Mouse (Mus musculus): ENCODE data around the gene Fhl3. TPM values are rescaled to one million over a fixed set of nuclear protein-coding genes. Genes with fewer than 3 reads are reported as not detected.
A peak's percentile ranks its signal among the peaks of the same experiment; 100 is the strongest.
"Not testable (repeated sequence)": the region's sequence is repeated elsewhere in the genome, so short reads cannot be mapped to it uniquely, and the experiment has no call there.

The Fhl3 gene
- polyA plus RNA-seq, 1 experiment from 2014 or later, result 9.4 TPM

- DNase-seq (ENCODE audit: low spot score) (peak; percentile 85), ATAC-seq (replicated peaks; ENCODE audit: low FRiP score, low read depth) (no peak)
- H3K36me3 ChIP-seq (ENCODE audit: insufficient read depth, low read length), result peaks cover under 1% of the 10 kb centered on the region; the same call in 1 of the 2 replicates
- no peaks in the 10 kb centered on the region for H3K9me3 ChIP-seq (replicated peaks; ENCODE audit: low read length)
- no peak overlapping the region for H3K4me2 ChIP-seq (ENCODE audit: low read length)
- no peaks in the 10 kb centered on the region for H3K27me3 ChIP-seq (ENCODE audit: insufficient read depth, low read length)
- H3K27ac ChIP-seq, result no peak overlapping the region
- H3K4me3 ChIP-seq (replicated peaks; ENCODE audit: low read depth, low read length), result no peak overlapping the region
- TF ChIP-seq CTCF (IDR thresholded peaks at IDR 0.05; ENCODE audit: low read depth), result peak; percentile 76
- 9% methylated on average over 5 of the region's 5 CpGs for WGBS
- peaks cover 12% of the 10 kb centered on the region; the same call in 1 of the 2 replicates for H3K4me1 ChIP-seq (replicated peaks; ENCODE audit: insufficient read depth, low read length)
- H3K9ac ChIP-seq (ENCODE audit: low read depth, low read length), result no peak overlapping the region
These were observed 10.3 kb downstream of the Fhl3 start for GRCm38 (mm10) chr4:124710776-124711291.

GRCm38 (mm10) chr4:124712618-124713017 is 12.1 kb downstream of the Fhl3 start:
- H3K9ac ChIP-seq (ENCODE audit: low read depth, low read length), result no peak overlapping the region
- peaks cover 6% of the 10 kb centered on the region; the same call in 1 of the 2 replicates for H3K36me3 ChIP-seq (ENCODE audit: insufficient read depth, low read length)
- no peak for TF ChIP-seq CTCF (IDR thresholded peaks at IDR 0.05; ENCODE audit: low read depth)
- peaks cover 12% of the 10 kb centered on the region; the same call in 1 of the 2 replicates for H3K4me1 ChIP-seq (replicated peaks; ENCODE audit: insufficient read depth, low read length)
- H3K4me3 ChIP-seq (replicated peaks; ENCODE audit: low read depth, low read length), result no peak overlapping the region
- H3K4me2 ChIP-seq (ENCODE audit: low read length), result no peak overlapping the region
- H3K27me3 ChIP-seq (ENCODE audit: insufficient read depth, low read length), result no peaks in the 10 kb centered on the region
- H3K27ac ChIP-seq, result no peak overlapping the region
- 81% methylated on average over 6 of the region's 6 CpGs for whole genome bisulfite sequencing
- H3K9me3 ChIP-seq (replicated peaks; ENCODE audit: low read length), result no peaks in the 10 kb centered on the region
- DNase-seq (ENCODE audit: low spot score) (no peak), ATAC-seq (replicated peaks; ENCODE audit: low FRiP score, low read depth) (no peak)

GRCm38 (mm10) chr4:124713850-124714249 is 13.3 kb downstream of the Fhl3 start:
- not testable (repeated sequence) for H3K9ac ChIP-seq (ENCODE audit: low read depth, low read length); DNase-seq (ENCODE audit: low spot score); H3K27me3 ChIP-seq (ENCODE audit: insufficient read depth, low read length); H3K27ac ChIP-seq; H3K4me3 ChIP-seq (replicated peaks; ENCODE audit: low read depth, low read length); H3K9me3 ChIP-seq (replicated peaks; ENCODE audit: low read length); H3K4me2 ChIP-seq (ENCODE audit: low read length); ATAC-seq (replicated peaks; ENCODE audit: low FRiP score, low read depth)
- 70% methylated on average over 5 of the region's 5 CpGs for WGBS
- Histone ChIP-seq H3K36me3 (ENCODE audit: insufficient read depth, low read length) (peaks cover 16% of the 10 kb centered on the region), H3K4me1 (replicated peaks; ENCODE audit: insufficient read depth, low read length) (peaks cover 12% of the 10 kb centered on the region; the same call in 1 of the 2 replicates)

GRCm38 (mm10) chr4:124714545-124715481 is 14.3 kb downstream of the Fhl3 start, which contains the start of gene Sf3a3:
Gene Sf3a3, plus strand, starts transcription at chr4:124714776.
- no peaks in the 10 kb centered on the region for H3K9me3 ChIP-seq (replicated peaks; ENCODE audit: low read length)
- peak; percentile 91 for TF ChIP-seq CTCF (IDR thresholded peaks at IDR 0.05; ENCODE audit: low read depth)
- peak within 1 kb of the TSS; percentile 91 for H3K4me3 ChIP-seq (replicated peaks; ENCODE audit: low read depth, low read length)
- H3K9ac ChIP-seq (ENCODE audit: low read depth, low read length), result peak within 1 kb of the TSS; percentile 90
- H3K27ac ChIP-seq, result peak within 1 kb of the TSS; percentile 68
- no peaks in the 10 kb centered on the region for H3K27me3 ChIP-seq (ENCODE audit: insufficient read depth, low read length)
- H3K4me1 ChIP-seq (replicated peaks; ENCODE audit: insufficient read depth, low read length), result peaks cover 5% of the 10 kb centered on the region; the same call in 1 of the 2 replicates
- peak; percentile 97 for DNase-seq (ENCODE audit: low spot score)
- H3K4me2 ChIP-seq (ENCODE audit: low read length), result peak within 1 kb of the TSS; percentile 94
- ATAC-seq (replicated peaks; ENCODE audit: low FRiP score, low read depth), result peak; percentile 88
- peaks cover 25% of the 10 kb centered on the region for H3K36me3 ChIP-seq (ENCODE audit: insufficient read depth, low read length)
- under 1% methylated on average over 57 of the region's 57 CpGs for WGBS

- peaks cover 53% of the 10 kb centered on the region for H3K36me3 ChIP-seq (ENCODE audit: insufficient read depth, low read length)
These were observed 18.6 kb downstream of the Fhl3 start for GRCm38 (mm10) chr4:124719101-124719500.

GRCm38 (mm10) chr4:124726121-124726520 is 25.6 kb downstream of the Fhl3 start:
- Histone ChIP-seq H3K4me2 (ENCODE audit: low read length) (no peak overlapping the region), H3K27ac (no peak overlapping the region), H3K4me3 (replicated peaks; ENCODE audit: low read depth, low read length) (no peak overlapping the region), H3K9ac (ENCODE audit: low read depth, low read length) (no peak overlapping the region), H3K4me1 (replicated peaks; ENCODE audit: insufficient read depth, low read length) (no peaks in the 10 kb centered on the region), H3K36me3 (ENCODE audit: insufficient read depth, low read length) (peaks cover 79% of the 10 kb centered on the region), H3K27me3 (ENCODE audit: insufficient read depth, low read length) (no peaks in the 10 kb centered on the region), H3K9me3 (replicated peaks; ENCODE audit: low read length) (no peaks in the 10 kb centered on the region)
- no peak for TF ChIP-seq CTCF (IDR thresholded peaks at IDR 0.05; ENCODE audit: low read depth)
- WGBS, result 90% methylated on average over 6 of the region's 6 CpGs
- ATAC-seq (replicated peaks; ENCODE audit: low FRiP score, low read depth) (no peak), DNase-seq (ENCODE audit: low spot score) (no peak)

More at GRCm38 (mm10) chr4:124719101-124719500, 18.6 kb downstream of the Fhl3 start:
- ATAC-seq (replicated peaks; ENCODE audit: low FRiP score, low read depth), result no peak
- Histone ChIP-seq H3K27me3 (ENCODE audit: insufficient read depth, low read length) (no peaks in the 10 kb centered on the region), H3K9ac (ENCODE audit: low read depth, low read length) (no peak overlapping the region), H3K9me3 (replicated peaks; ENCODE audit: low read length) (no peaks in the 10 kb centered on the region), H3K4me1 (replicated peaks; ENCODE audit: insufficient read depth, low read length) (no peaks in the 10 kb centered on the region; the same call in 1 of the 2 replicates), H3K27ac (no peak overlapping the region), H3K4me2 (ENCODE audit: low read length) (no peak overlapping the region), H3K4me3 (replicated peaks; ENCODE audit: low read depth, low read length) (no peak overlapping the region)
- WGBS, result 93% methylated on average over 4 of the region's 4 CpGs
- no peak for TF ChIP-seq CTCF (IDR thresholded peaks at IDR 0.05; ENCODE audit: low read depth)
- DNase-seq (ENCODE audit: low spot score), result no peak
